Mouse (Mus musculus) spleen, adult 12 weeks (tissue): ENCODE data around the gene Tgm2.

Source experiments
- DNase-seq: peaks from one replicate; pipeline ENCODE4 v3.0.0; 2022; ENCODE audit warnings: low spot score

Gene Tgm2

DNA sequence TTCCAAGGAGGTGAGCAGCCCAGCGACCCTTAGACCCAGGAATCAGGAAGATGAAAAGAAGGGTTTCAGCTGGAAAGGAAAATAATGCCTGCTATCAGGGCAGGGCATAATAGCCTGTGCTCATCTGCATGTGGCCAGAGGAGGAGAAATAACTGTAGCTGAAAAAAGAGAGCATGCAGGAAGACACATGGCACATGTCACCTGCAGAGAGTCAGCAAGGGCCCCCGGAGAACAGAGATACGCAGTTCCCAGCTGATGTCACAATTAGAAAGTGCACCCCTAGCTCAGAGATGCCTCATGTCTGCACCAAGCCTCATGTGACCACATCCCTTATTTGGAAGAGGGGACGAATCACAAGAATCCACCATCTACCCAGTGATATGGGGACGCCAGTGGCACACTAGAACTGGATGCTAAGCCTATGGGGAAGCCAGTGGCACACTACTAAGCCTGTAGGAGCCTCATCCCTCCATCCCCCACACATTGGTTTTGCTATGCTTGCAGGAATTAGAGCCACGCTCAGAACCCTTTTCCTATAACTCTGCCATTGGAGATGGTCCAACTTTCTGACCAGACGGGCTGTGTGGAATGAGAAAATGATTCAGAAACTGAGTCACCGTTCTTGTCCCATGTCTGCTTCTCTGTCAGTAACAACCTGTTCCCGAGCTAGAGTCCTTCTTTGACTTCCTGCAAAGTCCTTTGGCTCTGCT is 21.4 kb upstream of the Tgm2 start:
- no peak for DNase-seq

DNA sequence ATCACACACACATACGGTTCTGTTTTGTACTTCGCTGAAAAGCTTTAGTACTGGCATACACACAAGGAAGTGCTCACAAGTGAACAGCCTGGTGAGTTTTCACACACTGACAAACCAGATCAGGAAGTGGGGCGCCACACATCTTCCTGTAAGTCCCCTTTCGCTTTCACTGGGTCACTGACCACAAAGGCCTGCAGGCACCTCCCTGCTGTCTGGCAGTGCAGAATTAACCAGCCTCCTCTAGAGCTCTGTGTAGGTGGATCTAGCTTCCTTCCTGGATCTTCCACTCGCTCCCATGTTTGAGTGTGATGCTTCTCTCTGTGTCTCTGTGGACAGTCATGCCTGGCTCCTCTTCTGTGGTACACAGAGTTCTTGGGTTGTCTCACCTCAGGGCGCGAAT is 20.4 kb upstream of the Tgm2 start:
- DNase-seq = peak; percentile 49

DNA sequence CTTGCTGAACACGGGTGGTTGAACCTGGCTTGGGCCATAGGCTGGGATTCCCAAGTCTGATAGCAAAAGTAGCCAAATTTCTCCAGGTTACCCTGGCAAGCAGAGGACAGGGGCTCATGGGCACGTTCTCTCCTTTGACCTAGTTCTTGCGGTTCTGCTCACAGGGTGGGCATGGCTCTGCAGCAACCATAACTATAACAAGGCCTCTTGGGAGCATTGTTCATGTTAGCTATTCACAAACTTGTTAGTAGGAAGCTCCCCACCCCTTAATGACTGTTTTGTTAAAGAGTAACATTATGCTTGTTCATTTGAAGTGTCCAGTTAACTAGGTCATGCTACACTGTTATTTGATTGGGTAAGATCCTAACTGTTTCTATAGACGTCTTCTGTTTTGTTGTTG is 19.5 kb upstream of the Tgm2 start:
- DNase-seq = no peak

DNA sequence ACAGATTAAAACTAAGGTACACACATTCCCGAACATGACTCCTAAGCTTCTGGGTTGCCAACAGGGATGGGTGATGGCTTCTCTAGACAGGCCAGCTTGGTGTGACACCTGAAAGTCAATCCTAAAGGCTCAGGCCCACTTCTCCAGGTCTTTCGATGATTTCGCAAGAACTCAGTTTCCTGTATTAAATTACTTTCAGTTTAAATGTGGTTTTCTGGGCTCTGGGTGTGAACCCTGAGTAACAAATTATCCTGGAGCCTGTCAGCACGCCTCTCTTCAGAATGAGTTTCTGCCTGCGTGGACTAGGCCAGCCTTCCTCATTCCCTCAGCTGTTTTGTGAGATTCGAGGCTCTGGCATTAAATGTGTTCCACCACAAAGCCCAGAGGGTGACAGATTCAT is 16.8 kb upstream of the Tgm2 start:
- no peak for DNase-seq

DNA sequence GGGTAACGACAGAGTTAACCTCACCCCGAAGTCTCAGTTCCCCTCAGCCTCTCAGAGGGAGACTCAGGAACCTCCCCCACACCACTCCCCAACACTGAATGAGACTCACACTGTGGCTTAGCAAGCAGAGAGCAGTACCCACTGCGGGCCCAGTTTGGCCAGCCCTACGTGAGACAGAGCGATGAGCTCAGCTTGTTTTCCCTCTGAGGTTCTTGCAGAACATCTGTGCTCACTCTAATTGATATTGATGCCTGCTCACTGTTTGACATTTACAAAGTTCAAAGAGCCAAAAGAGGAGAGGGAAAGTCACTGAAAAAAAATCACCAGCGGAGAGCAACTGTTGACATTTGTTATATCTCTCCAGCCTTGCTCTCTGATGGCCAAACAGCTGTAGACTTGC is 15.5 kb upstream of the Tgm2 start:
- no peak for DNase-seq

DNA sequence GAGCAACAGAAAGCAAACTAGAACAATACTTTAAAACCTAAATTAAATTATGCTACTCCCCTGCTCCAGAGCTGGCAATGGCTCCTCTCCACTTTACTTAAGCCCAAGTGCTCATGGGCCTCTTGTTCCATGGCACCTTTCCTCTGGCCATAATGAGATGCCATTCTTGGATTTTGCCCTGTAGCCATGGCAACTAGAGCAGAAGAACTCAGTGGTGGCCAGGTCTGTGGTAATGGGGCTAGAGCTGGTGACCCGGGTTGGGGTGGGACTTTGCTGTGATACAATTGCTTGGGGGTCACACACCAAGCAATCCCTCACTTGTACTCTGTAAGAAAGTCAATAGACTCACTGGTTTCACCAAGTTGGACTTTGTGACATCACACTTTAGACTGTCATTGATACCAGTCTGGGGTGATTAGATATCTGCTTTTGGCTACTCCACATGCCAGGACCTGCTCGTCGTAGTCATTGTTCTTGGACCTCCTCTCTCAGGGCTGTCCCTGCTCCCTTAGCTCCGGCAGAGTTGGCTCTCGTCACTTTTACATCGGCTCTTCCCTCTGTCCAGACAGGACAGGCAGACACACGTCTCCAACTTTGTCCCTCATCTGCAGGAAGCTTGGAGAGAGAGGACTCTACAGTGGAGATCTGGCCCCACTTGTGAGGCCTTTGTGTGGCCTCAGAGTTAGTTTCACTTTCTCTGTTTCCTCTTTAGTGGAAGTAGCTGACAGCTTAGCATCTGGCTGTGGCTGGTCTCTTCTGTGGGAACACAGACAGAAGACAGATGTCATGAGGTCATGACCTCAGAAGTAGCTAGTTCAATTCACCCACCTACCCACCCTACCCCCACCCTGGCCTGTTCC is 13.4 kb upstream of the Tgm2 start:
- DNase-seq = no peak

DNA sequence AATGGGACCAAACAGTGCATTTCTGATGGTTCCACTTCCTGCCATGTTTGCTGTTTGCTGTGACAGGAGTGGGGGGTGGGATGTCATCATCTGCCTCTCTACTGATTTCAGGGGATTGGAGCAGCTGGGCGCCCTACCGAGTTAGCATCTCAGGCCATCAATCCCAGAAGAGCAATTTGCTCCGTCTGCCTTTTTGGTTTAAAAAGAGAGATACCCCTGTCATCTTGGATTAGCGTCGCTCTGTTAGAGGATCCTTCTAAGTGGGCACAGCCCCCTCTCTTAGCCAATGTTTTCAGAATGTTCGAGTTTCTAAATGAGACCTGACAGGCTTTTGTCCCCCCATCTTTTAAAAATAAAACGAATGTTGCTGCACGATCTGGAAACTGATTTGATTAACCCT is 11.4 kb upstream of the Tgm2 start:
- DNase-seq = no peak

DNA sequence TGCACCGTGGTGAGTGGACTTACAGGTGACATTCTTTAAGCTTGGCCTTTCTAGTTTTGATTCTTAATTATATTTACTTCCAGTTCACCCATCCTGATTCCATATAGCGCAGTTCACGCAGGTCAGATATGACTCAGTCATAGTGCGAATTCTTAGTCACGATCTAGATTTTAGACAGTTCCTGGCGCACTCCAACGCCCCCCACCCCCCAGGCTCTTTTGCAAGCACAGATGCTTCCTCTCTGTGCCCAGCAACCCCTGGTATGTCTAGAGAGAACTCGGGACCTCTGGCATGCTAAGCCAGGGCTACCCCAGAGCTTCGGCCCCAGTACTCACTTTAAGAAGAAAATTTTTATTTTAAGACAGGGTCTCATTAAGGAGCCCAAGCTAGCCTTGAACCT is 10.3 kb upstream of the Tgm2 start:
- DNase-seq = no peak

DNA sequence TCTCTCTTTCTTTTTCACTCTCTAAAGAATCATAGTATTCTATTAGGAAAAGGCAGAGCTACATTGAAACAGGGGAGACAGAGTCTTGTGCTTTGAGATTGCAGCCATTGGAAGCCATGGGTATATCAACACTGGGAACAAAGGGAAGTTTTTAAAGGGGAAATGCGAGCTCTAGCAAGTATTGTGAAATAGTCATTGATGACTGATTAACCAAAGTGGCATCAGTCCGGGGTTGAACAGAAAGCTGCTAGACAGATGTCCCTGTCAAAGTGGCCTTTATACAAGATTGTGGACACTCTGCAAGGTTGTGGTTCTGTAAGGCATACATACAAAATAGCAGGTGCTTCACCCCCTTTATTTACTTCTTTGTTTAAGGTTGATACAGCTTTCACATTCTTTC is 9.4 kb upstream of the Tgm2 start:
- DNase-seq = no peak

DNA sequence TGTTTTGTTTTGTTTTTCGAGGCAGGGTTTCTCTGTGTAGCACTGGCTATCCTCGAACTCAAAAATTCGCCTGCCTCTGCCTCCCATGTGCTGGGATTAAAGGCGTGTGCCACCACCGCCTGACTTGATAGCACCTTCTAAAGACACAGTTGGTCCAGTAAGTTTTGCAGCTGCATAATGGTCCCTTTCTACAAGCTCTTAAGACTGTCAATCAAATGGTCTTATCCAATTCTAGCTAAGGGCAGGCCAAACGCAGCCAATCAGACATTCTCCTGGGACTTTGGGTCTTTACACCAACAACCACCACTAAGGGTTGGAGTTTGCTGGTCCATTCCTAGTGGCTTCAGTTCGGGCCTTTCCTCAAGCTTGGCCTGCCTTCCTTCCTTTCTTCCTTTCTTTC is 8.9 kb upstream of the Tgm2 start:
- DNase-seq = no peak

DNA sequence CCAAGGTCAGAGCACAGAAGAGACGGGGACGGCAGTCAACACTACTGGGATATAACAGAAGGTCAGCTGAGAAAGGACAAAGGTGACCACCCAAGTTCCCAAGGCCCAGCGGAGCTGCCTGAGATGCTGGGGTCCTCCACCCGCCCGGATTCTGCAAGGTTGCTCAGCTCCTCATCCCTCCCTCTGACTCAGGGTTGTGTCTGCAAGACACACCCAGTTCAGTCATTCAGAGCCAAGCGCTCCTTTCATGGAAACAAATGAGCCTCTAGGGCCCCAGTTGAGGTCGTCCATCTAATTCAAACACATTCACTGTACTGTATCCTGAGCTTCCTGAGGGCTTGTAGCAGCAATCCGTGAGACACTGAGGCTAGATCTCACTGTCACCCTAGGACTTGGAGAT is 8.4 kb upstream of the Tgm2 start:
- no peak for DNase-seq

DNA sequence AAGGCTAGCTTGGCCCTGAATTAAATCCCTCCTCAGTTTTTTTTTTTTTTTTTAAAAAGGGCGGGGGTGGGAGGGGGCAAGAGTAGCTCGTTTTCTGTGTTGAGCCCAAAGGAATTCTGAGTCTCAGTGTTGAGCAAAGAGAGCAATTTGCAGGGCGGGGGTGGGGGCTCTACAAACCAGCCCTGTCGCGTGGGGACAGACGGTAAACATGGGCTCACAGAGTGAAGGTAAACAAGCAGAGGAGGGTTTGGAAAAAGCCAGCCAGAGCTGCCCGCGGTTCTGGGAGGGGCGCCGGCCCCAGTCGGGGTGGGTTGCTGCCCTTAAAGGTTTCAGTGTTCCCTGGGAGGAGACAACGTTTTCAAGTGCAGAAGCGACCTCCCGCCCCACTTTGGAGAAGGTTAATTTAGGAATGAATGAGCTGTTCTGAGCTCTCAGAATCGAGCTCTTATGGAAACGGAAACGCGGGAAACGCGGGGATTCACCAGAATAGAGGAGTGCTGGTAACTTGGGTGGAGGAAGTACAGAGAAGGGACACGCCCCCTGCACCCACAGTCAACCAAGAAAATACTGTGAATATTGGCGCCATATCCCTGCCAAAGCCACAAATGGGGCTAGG is 7.6 kb upstream of the Tgm2 start:
- no peak for DNase-seq

DNA sequence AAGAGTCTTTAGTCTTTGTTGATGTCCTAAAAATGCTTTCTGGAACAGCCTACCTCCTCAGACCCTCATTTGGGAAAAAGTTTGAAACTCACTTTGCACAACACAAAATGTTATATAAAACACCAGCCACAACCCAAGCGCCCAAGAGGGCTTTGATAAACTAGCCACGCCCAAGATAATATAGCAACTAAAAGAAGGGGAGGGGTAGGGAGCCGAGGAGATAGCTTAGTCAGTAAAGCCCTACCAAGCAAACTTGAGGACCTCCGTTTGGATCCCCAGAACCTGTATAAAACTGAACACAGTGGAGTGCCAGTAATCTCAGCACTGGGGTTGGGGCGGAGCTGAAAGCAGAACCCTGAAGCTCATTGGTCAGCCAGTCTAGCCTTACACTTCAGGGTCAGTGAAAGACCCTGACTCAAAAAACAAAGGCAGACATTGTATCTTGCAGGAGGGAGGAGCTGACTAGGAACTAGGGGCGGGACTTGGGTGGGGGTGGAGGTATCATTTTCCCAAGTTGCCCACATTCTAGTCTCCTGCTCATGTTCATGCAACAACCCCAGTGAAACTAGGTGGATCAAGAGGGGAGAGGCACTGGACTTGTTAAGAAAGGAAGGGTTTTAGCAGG is 6.6 kb upstream of the Tgm2 start:
- no peak for DNase-seq

DNA sequence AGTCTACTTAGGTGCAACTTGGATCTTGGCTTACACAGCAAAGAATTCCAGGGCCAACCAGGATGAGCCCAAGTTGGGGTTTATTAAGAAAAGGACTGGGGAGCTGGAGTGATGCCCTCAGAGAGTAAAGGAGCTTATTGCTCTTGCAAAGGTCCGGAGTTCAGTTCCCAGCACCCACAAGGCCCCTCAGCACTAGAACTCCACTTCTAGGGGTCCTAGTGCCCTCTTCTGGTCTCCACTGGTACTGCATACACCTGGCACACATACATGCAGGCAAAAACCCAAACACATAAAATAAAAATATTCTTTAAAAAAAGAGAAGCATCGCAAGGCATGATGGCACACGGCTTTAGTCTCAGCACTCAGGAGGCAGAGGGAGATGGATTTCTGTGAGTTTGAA is 4.8 kb upstream of the Tgm2 start:
- DNase-seq = no peak

DNA sequence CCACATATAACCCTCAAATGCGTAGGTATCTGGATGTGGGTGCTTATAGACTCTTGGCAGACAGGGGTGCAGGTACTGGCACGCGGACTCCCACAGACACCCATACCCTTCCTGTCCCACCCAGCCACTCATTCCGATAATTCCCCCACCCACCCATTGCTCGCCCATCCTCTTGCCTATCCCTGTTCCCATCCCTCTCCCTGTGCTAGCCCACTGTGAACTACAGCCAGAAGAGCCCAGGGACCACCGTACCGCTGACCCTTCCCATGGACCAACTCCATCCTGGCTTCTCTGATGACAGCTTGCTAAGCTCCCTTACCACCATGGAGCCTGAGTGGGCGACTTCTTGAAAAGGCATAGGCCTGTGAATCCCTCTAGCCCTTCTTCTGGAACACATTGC is 735 bp upstream of the Tgm2 start:
- DNase-seq = no peak

DNA sequence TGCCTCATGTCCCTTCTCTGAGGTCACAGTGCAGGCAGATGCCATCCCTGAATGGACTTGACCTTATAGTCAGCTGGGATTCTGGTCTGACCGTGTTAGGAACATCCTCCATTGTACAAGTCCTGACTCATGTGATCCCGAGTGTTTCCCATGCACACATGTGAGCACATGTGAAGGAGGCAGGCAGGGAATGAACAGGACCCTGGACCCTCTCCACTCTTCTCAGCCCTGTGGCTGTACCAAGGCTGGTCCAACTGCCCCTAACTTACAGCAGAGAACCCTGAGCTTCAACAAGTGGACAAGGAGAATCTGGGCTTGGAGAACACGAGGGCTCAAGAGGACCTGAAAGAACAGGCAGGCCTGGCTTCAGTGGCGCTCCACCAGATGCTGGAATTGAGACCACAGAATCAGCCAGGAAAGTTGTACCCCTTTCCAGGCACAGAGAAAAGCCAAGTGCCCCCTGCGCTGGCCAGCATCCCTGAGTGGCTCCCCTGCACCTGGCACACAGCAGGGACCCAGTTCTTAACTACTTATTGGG is 639 bp downstream of the Tgm2 start:
- DNase-seq = no peak

DNA sequence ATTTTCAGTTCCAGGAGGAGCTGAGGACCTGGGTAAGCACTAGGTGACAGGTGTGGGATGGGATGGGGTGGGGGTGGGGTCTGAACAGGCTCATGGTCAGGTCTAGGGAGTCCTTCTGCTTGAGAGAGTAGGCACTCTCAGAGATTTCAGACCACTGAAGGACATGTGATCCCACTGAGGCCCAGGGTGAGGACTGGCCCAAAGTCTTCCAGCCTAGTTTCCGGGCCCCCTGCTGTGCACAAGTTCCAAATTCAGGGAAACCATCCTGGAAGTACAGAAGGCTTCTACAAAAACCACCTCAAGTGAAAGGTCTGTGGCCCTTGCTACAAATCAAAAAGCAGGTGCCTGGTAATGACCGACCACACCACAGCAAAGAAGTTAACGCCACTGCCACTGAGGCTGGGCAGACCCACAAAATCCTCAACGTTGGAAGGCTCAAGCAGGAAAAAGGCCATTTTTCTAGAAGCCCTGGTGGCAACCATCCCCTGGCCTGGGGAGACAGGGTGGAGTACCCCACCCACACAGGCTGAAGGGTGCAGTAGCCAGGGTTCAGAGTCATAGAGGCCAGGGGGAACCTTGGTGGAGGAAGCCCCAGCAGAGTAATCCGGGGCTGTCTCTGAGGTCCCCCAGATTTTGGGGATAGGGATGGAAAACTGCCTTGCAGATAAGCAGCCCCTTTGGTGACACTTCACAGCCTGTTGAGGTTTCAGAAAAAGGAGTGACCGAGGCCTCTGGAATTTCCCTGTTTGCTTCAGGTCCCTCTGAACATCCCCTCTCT is 1.3 kb downstream of the Tgm2 start:
- no peak for DNase-seq

DNA sequence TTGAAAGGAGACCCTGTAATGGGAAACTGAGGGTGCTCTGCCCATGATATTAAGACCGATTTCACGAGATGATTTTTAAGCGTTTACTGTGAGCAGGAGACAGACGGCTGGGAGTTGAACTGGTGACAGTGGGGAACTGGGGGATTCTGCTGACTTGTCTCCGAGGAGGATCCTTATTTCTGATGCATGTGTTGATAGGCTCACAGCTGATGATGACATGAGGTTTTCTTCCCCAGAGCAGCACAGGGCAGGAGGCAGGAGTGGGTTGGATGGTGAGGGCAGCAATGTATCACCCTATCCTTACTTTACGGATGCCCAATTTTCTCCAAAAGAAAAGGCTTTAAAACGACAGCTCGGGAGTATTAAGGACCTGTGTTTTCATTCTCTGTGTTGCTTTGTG is 2.0 kb downstream of the Tgm2 start:
- no peak for DNase-seq

DNA sequence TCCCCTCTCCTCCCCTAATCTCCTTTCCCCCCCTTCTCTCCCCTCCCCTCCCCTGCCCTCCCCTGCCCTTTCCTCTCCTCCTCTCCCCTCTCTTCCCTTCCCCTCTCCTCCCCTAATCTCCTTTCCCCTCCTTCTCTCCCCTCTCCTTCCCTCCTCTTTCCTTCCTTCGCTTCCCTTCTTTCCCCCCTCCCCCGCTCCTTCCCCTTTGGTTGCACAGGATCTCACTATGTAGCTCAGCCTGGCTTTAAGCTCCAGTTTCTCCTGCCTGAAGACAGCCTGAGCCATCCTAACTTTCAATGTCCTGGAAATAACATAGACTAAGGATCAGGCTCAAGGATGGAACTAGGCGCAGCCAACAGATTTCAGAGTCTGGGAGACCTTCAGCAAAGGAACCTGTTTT is 2.4 kb downstream of the Tgm2 start:
- no peak for DNase-seq

DNA sequence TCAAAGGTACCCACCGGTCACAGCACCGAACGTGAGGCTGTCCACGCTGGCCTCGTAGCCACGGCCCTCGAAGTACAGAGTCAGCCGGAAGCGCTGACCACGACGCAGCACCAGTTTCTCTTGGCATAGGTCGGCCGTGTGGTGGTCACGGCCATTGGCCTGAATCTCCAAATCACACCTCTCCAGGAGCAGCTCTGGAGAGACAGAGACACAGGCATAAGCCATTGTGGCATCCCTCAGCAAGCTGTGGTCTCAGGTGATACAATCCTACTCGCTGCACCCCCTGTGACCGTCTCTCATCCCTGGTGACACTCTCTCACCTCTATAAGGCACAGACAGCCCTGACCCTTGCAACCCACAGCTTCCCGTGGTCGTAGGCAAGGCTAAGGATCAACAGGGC is 3.3 kb downstream of the Tgm2 start:
- DNase-seq = no peak

DNA sequence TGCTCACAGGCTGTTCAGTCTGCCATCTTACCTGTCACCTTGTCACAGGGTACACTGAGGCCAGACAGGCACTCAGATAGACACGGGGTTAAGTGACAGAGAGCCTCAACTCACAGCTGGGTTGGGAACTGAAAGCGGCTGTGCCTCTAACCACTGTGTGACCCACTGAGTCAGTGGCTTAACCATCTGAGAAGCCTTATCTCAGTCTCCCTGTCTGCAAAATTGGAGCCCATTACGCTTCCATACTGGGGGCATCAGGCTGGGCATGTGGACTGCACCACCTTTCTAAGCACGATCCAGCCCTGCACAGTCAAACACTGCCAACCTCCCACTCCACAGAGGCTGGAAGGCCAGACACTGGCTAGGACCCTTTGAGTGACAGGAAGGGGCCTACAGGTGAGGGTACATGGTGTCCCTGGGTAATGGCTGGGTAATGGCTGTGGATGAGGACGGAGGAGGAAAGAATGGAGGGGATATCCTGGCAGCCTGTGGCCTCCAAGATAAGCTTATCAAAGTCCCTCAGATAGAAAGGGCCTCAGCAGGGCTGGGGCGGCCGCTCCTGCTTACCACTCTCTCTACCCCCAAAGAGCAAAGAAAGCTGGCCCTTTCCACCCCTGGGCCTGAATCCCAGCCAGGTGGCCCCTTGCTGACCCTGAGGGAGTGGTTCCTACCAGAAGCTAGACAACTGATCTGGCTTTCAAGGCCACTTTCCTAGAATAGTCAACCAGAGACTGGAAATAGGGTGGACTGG is 4.4 kb downstream of the Tgm2 start:
- DNase-seq = peak; percentile 68
